Mouse (Mus musculus): ENCODE measurements at regions not wholly inside any gene's neighbourhood (a gene's known extent, or its start where the extent isn't known, plus 50 kb on each side); places are given as distances from the start of the nearest gene placed in this dataset.

- no peak for ATAC-seq (ENCODE audit: insufficient read depth, low FRiP score)
- no peaks in the 10 kb centered on the region for H3K9me3 ChIP-seq (replicated peaks; ENCODE audit: control insufficient read depth, low read length)
- H3K4me2 ChIP-seq (ENCODE audit: low read depth, low read length): no peak overlapping the region
- H3K9ac ChIP-seq (ENCODE audit: low read length): no peak overlapping the region
- H3K27me3 ChIP-seq (ENCODE audit: control insufficient read depth, insufficient read depth, low read length): no peaks in the 10 kb centered on the region
- WGBS: 75% methylated on average over 9 of the region's 9 CpGs
- H3K27ac ChIP-seq (ENCODE audit: low read length): no peak overlapping the region
- no peaks in the 10 kb centered on the region for H3K36me3 ChIP-seq (ENCODE audit: control insufficient read depth, insufficient read depth, low read length)
- H3K4me3 ChIP-seq (replicated peaks; ENCODE audit: low read length): no peak overlapping the region
- H3K4me1 ChIP-seq (ENCODE audit: control insufficient read depth, insufficient read depth, low read length): no peaks in the 10 kb centered on the region
Observed at GRCm38 (mm10) chr10:9134293-9135021, 248.6 kb upstream of the Sash1 start.

- H3K36me3 ChIP-seq (ENCODE audit: control insufficient read depth, insufficient read depth, low read length): no peaks in the 10 kb centered on the region
- no peak overlapping the region for H3K9ac ChIP-seq (ENCODE audit: low read length)
- no peaks in the 10 kb centered on the region for H3K9me3 ChIP-seq (replicated peaks; ENCODE audit: control insufficient read depth, low read length)
- H3K4me2 ChIP-seq (ENCODE audit: low read depth, low read length): no peak overlapping the region
- 74% methylated on average over 2 of the region's 2 CpGs for WGBS
- ATAC-seq (ENCODE audit: insufficient read depth, low FRiP score): no peak
- H3K27me3 ChIP-seq (ENCODE audit: control insufficient read depth, insufficient read depth, low read length): no peaks in the 10 kb centered on the region
- H3K4me3 ChIP-seq (replicated peaks; ENCODE audit: low read length): no peak overlapping the region
- no peaks in the 10 kb centered on the region for H3K4me1 ChIP-seq (ENCODE audit: control insufficient read depth, insufficient read depth, low read length)
- H3K27ac ChIP-seq (ENCODE audit: low read length): no peak overlapping the region
Observed at GRCm38 (mm10) chr10:9130061-9130460, 244.2 kb upstream of the Sash1 start.

DNA sequence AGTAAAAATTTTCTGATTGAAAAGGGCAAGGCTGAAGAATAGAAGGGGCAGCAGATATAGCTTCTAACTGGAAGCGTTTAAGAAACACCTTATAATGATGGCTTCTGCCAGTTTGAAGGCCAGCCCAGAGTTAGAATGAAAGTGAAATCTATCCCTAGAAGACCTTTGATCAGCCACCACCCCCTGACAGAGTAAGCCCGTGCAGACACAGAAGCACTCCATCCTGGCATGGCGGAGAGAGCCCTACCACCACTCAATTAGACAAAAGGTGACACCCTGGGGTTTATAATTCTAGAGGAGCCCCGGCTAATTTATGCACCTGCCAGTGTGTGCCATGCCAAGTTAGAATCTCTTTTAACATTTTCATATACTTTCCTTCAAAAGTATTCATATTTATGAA, 233.4 kb upstream of the Sash1 start:
- H3K27me3 ChIP-seq (ENCODE audit: control insufficient read depth, insufficient read depth, low read length): no peaks in the 10 kb centered on the region
- no peak overlapping the region for H3K27ac ChIP-seq (ENCODE audit: low read length)
- H3K4me3 ChIP-seq (replicated peaks; ENCODE audit: low read length): no peak overlapping the region
- no peaks in the 10 kb centered on the region for H3K36me3 ChIP-seq (ENCODE audit: control insufficient read depth, insufficient read depth, low read length)
- WGBS: 57% methylated on average over 4 of the region's 4 CpGs
- ATAC-seq (ENCODE audit: insufficient read depth, low FRiP score): no peak
- H3K9me3 ChIP-seq (replicated peaks; ENCODE audit: control insufficient read depth, low read length): no peaks in the 10 kb centered on the region
- no peak overlapping the region for H3K4me2 ChIP-seq (ENCODE audit: low read depth, low read length)
- no peaks in the 10 kb centered on the region for H3K4me1 ChIP-seq (ENCODE audit: control insufficient read depth, insufficient read depth, low read length)
- H3K9ac ChIP-seq (ENCODE audit: low read length): no peak overlapping the region

DNA sequence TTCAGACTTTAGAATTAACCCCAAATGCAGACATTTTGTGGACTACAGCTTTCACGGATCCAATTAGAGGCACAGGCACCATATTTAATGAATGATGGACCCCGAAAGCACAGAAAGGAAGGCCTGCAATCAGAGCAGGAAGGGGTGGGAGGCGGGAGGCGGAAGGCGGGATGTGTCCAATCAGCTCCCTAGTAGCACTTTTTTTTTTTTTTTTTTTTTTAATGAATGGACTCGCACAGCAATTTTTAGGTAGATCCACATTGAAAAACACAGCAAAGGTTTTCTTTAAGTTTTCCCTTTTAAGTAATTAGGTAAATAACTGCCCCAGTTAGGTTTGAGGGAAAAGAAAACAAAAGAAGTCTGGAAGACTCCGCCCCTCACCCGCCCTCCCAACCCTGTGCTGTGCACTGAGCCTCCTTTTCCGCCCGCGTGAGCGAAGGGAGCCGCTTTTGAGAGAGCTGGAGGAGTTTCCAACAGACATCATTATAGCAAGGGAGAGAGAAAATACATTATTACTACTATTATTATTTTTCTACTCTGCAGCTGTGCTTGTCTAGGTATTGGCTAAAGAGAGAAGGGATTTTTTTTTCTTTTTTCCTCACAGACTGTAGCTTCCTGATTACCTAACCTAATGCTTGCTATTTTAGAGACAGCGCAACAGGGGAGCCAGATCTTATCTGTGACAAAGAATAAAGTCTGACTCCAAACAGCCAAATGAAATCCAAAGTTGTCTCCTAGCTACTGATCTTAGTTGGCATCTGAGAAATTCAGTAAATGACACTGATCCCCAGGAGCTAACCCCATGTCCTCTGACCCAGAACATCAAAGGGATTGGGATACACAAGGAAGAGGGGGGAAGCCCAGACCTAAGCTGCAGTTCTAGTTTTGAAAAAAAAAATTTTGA, 232.0 kb upstream of the Sash1 start:
- peak; percentile 77; the same call in 1 of the 2 replicates for ATAC-seq (ENCODE audit: insufficient read depth, low FRiP score)
- WGBS: 30% methylated on average over 14 of the region's 14 CpGs

DNA sequence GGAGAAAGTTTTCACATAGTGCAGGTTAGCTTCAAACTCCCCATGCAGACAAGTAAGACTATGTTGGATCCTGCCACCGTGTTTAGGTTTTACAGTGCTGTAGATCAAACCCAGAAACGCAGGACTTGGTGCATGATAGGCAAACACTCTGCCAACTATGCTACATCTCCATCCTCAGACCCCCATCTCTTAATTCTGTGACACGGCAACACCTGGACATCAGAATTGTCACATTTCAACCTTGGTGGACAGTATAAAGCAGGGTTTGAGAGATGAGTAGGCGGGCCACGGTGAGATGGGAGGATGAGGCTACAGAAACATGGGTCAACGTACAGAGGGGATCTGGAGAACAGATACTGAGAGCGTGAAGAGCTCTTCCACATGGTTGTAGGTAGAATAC, 231.3 kb upstream of the Sash1 start:
- WGBS: 93% methylated on average over 7 of the region's 7 CpGs
- Histone ChIP-seq H3K4me3 (replicated peaks; ENCODE audit: low read length) (peak overlapping the region; percentile 17; the same call in 1 of the 2 replicates), H3K9me3 (replicated peaks; ENCODE audit: control insufficient read depth, low read length) (no peaks in the 10 kb centered on the region), H3K27ac (ENCODE audit: low read length) (no peak overlapping the region), H3K27me3 (ENCODE audit: control insufficient read depth, insufficient read depth, low read length) (no peaks in the 10 kb centered on the region), H3K4me1 (ENCODE audit: control insufficient read depth, insufficient read depth, low read length) (no peaks in the 10 kb centered on the region), H3K36me3 (ENCODE audit: control insufficient read depth, insufficient read depth, low read length) (no peaks in the 10 kb centered on the region), H3K9ac (ENCODE audit: low read length) (no peak overlapping the region), H3K4me2 (ENCODE audit: low read depth, low read length) (peak overlapping the region; percentile 41; the same call in 1 of the 2 replicates)
- no peak for ATAC-seq (ENCODE audit: insufficient read depth, low FRiP score)

More for the DNA sequence above, 232.0 kb upstream of the Sash1 start:
- Histone ChIP-seq H3K27ac (ENCODE audit: low read length) (no peak overlapping the region), H3K9me3 (replicated peaks; ENCODE audit: control insufficient read depth, low read length) (no peaks in the 10 kb centered on the region), H3K4me3 (replicated peaks; ENCODE audit: low read length) (peak overlapping the region; percentile 17), H3K4me1 (ENCODE audit: control insufficient read depth, insufficient read depth, low read length) (no peaks in the 10 kb centered on the region), H3K4me2 (ENCODE audit: low read depth, low read length) (peak overlapping the region; percentile 41), H3K9ac (ENCODE audit: low read length) (0 out of 2 replicates have a peak overlapping the region, but pooled peaks have one; percentile 4), H3K36me3 (ENCODE audit: control insufficient read depth, insufficient read depth, low read length) (no peaks in the 10 kb centered on the region), H3K27me3 (ENCODE audit: control insufficient read depth, insufficient read depth, low read length) (no peaks in the 10 kb centered on the region)

GRCm38 (mm10) chr10:9113706-9114105, 227.8 kb upstream of the Sash1 start:
- Histone ChIP-seq H3K9ac (ENCODE audit: low read length) (no peak overlapping the region), H3K4me2 (ENCODE audit: low read depth, low read length) (no peak overlapping the region), H3K27me3 (ENCODE audit: control insufficient read depth, insufficient read depth, low read length) (no peaks in the 10 kb centered on the region), H3K4me3 (replicated peaks; ENCODE audit: low read length) (no peak overlapping the region), H3K4me1 (ENCODE audit: control insufficient read depth, insufficient read depth, low read length) (no peaks in the 10 kb centered on the region), H3K9me3 (replicated peaks; ENCODE audit: control insufficient read depth, low read length) (no peaks in the 10 kb centered on the region), H3K27ac (ENCODE audit: low read length) (no peak overlapping the region), H3K36me3 (ENCODE audit: control insufficient read depth, insufficient read depth, low read length) (no peaks in the 10 kb centered on the region)
- 66% methylated on average over 5 of the region's 5 CpGs for WGBS
- ATAC-seq (ENCODE audit: insufficient read depth, low FRiP score): no peak

GRCm38 (mm10) chr10:9111051-9111450, 225.2 kb upstream of the Sash1 start:
- WGBS: 92% methylated on average over 3 of the region's 3 CpGs
- Histone ChIP-seq H3K4me3 (replicated peaks; ENCODE audit: low read length) (no peak overlapping the region), H3K36me3 (ENCODE audit: control insufficient read depth, insufficient read depth, low read length) (no peaks in the 10 kb centered on the region), H3K9me3 (replicated peaks; ENCODE audit: control insufficient read depth, low read length) (no peaks in the 10 kb centered on the region), H3K27me3 (ENCODE audit: control insufficient read depth, insufficient read depth, low read length) (no peaks in the 10 kb centered on the region), H3K4me1 (ENCODE audit: control insufficient read depth, insufficient read depth, low read length) (no peaks in the 10 kb centered on the region), H3K9ac (ENCODE audit: low read length) (no peak overlapping the region), H3K4me2 (ENCODE audit: low read depth, low read length) (no peak overlapping the region), H3K27ac (ENCODE audit: low read length) (no peak overlapping the region)
- no peak for ATAC-seq (ENCODE audit: insufficient read depth, low FRiP score)

DNA sequence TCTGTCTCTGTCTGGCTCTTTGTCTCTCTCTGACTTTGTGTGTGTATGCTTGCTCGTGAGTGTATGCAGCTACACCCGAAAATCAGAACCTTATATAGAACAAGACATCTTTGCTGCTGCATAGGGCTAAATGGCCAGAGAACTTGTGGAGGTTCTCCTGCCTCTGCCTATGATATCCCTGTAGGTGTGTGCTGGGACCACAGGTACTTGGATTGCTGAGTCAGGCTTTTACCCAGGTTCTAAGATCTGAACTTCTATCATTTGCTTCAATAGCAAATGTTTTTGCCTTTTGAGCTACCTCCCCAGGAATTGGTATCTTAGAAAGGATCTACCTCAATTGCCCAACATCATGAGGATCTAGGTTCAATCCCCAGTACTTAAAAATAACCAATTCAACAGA, 210.3 kb upstream of the Sash1 start:
- no peak overlapping the region for H3K27ac ChIP-seq (ENCODE audit: low read length)

DNA sequence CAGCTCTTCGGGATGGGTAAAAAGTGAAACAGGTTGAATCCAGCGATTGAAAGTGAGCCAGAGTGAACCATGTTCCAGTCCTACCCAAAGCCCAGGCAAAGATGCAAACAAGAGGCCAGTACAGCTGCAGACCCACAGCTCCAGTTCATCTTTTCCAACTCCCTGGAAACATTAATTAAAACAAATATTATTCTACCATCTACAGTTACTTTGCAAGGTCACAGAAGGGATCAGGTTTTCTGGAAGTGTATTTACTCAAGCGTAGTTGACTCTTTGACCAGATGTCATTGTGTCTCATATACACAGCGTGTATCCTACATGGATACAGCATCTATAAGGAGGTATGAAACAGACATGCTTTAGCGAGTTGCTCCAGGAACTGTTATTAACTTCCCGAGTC, 209.3 kb upstream of the Sash1 start:
- ATAC-seq (ENCODE audit: insufficient read depth, low FRiP score): no peak
- no peak overlapping the region for H3K9ac ChIP-seq (ENCODE audit: low read length)
- peaks cover 2% of the 10 kb centered on the region; the same call in 1 of the 2 replicates for H3K4me1 ChIP-seq (ENCODE audit: control insufficient read depth, insufficient read depth, low read length)
- H3K4me3 ChIP-seq (replicated peaks; ENCODE audit: low read length): no peak overlapping the region
- no peak overlapping the region for H3K27ac ChIP-seq (ENCODE audit: low read length)
- no peaks in the 10 kb centered on the region for H3K27me3 ChIP-seq (ENCODE audit: control insufficient read depth, insufficient read depth, low read length)
- H3K9me3 ChIP-seq (replicated peaks; ENCODE audit: control insufficient read depth, low read length): no peaks in the 10 kb centered on the region
- no peaks in the 10 kb centered on the region for H3K36me3 ChIP-seq (ENCODE audit: control insufficient read depth, insufficient read depth, low read length)
- 58% methylated on average over 6 of the region's 6 CpGs for WGBS
- no peak overlapping the region for H3K4me2 ChIP-seq (ENCODE audit: low read depth, low read length)

More for the DNA sequence above, 210.3 kb upstream of the Sash1 start:
- ATAC-seq (ENCODE audit: insufficient read depth, low FRiP score): no peak
- Histone ChIP-seq H3K9ac (ENCODE audit: low read length) (no peak overlapping the region), H3K9me3 (replicated peaks; ENCODE audit: control insufficient read depth, low read length) (no peaks in the 10 kb centered on the region), H3K4me2 (ENCODE audit: low read depth, low read length) (no peak overlapping the region), H3K4me1 (ENCODE audit: control insufficient read depth, insufficient read depth, low read length) (peaks cover 2% of the 10 kb centered on the region; the same call in 1 of the 2 replicates), H3K27me3 (ENCODE audit: control insufficient read depth, insufficient read depth, low read length) (no peaks in the 10 kb centered on the region), H3K4me3 (replicated peaks; ENCODE audit: low read length) (no peak overlapping the region), H3K36me3 (ENCODE audit: control insufficient read depth, insufficient read depth, low read length) (no peaks in the 10 kb centered on the region)
- WGBS: 51% methylated on average over 2 of the region's 2 CpGs
